Mouse (Mus musculus): ENCODE measurements around the gene Tmem106c.

DNA sequence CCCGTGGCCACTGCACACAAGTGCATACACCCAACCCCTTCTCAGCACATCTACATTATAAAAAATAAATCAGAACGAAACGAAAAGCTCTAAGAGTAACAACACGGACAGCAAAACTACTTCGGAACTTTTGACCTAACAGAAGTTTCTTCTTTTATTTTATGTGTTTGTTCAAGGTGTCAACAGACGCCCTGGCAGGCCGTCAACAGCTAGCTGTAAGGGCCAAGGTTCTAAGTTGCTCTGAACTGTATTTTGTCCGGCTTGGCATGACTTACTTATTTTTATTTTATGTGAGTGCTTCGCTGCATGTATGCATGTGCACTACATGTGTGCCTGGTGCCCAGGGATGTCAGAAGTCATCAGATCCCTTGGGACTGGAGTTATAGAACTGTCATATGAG lies 42.2 kb upstream of the Tmem106c start:
- no peak for TF ChIP-seq CTCF (IDR thresholded peaks at IDR 0.05)
- TF ChIP-seq EP300 (IDR thresholded peaks at IDR 0.05; ENCODE audit: insufficient read depth, low read depth, low read length): no peak

Data from heart, adult 2 months (tissue).